Mouse (Mus musculus) frontal cortex, postnatal 10 days (tissue): ENCODE measurements around the gene Nfic.

Source experiments
- DNase-seq, 2 experiments: peaks; one replicate each; pipeline ENCODE4 v3.0.0; 2022; ENCODE audit warnings: low spot score in 2 of 2, mixed read lengths in 1 of 2

Gene Nfic

DNA sequence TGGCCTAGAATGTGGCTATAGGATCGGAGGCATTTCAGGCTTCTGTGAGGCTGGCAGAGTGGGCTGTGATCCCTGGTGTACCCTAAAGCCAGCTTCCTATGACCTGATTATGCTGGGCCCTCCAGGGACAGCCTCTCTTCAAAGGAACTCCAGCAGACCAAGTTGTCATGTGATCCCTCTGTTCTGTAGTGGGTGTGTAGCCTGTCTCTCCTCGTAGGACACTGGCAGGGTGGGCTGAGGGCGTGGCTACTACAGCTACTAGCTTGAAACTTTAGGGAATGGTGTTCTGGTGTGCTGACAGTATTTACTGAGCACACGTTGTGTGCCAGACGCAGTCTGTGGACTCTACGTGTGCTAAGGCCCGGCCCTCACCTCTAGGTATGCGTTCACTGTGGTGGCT is 94.7 kb downstream of the Nfic start:
- DNase-seq, result no peak

DNA sequence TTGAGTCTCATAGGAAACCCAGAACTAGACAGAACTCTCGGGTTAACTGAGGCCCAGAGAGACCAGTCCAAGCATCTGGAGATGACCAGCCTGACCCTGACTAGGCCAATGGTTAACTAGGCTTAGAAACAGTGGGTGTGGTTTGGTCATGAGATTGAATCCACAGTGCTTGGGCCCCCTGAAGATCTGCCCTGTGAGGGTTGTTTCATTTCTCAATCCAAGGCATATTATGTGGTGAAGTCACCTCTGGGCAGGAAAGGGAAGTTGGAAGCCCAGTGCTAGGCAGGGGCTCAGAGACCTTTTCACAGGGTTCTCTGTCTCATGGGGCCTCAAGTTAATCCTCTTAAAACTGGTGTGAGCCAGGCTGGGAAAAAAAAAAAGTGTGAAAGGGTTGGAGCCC is 96.6 kb downstream of the Nfic start:
- DNase-seq, result no peak

DNA sequence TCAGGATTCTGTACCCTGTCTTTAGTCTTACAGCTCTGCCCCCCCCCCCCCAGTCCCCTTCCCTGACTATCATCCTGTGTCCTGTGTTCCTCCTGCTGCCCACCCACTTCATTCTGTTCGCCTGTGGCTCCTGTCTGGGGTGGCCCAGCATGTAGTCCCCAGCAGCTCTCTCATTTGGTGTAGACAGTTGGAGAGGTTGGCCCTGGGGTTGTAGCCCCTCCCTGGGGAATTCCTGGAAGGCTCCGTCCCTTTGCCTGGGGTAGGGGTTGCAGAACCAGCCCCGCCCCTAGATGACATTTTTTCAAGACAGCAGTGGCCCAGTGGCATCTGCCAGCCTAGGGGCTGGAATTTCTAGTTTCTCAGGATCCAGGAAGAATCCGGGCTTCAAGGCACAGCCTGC is 97.2 kb downstream of the Nfic start:
- no peak for DNase-seq

DNA sequence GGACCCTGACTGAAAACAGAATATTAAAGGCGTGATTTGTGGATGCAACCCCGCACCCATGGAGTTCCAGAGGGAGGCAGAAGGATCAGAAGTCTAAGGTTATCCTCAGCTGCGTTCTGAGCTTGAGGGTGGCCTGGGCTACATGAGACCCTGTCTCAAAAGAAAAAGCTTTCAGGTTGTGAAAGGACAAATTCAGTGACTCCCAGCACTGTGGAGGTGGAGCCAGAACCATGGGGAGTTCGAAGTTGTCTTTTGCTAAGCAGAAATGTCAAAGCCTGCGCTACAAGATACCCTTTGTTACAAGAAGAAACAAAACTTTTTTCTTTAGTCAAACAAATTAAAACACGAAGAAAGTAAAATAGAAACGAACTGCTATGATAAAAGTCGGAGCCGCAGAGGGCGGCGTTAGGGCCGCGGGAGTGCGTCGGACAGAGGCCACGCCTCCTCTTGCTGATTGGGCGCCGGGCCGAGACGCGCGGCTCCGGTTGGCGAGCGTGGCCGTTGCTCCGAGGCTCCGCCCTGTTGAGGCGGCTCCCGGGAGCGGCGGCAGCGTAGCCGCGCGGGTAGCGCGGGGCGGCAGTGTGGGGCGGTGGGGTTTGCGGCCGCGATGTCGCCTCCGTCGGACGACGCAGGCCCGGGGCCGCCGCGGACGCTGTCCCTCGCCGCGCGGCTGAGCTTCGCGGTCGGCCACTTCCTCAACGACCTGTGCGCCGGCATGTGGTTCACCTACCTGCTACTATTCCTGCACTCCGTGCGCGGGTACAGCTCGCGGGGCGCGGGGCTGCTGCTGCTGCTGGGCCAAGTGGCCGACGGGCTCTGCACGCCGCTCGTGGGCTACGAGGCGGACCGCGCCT is 98.2 kb downstream of the Nfic start, which contains the start of gene Mfsd12:
Gene Mfsd12, plus strand, starts transcription at position 501 of the 854 bp plus-strand sequence.
- peak; percentile 81 to 90 for DNase-seq

DNA sequence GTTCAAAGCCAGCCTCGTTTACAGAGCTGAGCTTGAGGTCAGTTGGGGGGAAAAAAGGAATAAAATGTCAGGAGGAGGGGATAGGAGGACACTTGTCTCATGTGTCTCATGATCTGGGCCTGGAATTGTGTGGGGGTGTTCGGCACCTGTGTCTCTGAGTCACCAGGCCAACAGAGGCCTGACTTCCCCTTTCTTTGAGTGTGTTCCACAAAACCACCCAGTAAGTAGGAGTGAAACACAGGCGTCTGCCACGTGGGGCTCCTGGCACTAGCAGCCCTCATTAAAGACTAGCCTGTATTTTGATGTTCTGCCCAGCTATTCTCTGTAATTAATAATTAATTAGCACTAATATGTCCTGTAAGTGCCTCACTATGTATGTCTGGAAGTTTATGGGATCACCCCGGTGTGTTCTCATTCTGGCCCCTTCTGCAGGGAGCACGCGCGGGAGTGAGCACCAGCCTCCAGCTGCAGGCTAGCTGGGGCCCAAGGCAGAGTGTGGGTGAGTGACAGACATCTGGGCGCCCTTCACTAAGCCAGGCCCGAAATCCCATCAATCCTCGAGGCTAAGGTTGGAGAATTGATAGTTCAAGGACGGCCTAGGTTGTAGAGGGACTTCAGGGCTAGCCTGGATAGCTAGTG is 99.0 kb downstream of the Nfic start:
- DNase-seq, result no peak

DNA sequence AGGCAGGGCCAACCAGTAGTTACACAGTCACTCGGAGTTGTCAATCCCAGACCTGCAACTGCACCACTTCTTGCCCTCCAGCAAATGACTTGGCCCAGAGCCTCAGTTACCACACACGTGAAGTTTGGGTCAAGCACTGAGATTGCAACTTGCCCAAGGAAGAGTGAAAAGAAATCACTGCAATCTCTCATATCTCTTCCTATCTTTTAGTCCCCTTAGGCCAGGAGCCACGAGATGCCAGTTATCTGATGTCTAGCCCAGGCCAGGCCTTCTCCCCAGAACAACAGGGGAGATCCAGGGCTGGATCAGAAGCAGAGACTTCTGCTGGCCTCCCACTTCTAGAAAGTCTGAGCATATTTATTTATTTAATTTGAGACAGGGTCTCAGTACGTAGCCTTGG is 99.9 kb downstream of the Nfic start:
- no peak for DNase-seq

DNA sequence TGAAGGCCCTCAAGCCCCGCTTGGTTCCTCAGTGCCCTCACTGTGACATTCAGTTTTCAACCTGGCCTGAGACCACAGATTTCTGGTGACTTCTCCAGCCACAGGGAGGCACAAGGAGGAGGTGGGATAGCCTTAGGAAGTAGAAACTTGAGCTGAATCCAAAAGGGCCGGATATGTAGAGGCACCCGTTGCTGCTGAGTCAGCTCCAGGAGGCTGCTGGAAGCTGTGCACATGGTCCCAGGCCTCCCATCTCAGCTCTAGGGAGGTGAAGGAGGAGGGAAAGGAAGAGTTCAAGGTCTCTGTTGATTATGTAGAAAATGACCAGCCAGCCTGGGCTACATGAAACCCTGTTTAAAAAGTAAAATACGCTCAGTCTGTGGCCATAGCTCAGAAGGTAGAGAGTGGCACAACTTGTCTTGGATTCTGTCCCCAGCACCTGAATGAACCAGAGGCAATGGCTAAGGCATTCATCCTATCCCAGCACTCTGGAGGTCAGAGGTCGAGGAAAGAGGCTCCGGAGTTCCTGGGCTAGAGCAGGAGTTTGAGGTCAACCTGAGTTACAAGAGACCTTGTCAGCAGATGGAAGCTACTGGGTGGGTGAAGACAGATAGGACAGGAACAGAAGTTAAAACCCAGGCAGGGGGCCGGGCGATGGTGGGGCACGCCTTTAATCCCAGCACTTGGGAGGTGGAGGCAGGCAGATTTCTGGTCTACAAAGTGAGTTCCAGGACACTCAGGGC is 100.5 kb downstream of the Nfic start:
- DNase-seq, result no peak

DNA sequence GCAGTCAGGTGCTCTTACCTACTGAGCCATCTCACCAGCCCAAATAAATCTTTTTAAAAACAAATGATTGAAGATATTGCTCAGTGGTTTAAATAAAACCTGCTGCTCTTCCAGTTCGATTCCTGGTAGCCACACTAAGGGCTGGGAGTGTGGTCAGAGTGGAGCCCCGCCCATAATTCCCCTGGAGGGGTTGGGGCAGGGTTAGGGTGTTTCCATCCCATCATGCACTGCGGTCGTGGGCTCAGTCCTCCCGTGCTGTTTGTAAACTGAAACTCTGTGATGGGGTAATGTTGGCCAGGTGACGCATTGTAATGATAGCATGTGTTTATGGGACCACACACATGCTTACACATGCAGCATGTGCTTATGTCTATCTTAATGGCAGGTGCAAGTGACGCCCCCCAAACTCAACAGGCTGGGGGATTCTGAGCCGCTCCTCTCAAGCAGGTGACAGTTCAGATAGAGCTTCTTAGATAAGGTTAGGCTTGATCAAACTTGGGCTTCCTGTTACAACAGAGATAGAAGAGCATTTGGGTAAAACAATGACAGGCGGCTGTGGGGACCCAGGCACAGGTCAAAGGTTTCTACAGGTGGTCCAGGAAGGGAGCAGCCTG is 103.7 kb downstream of the Nfic start:
- no peak for DNase-seq

DNA sequence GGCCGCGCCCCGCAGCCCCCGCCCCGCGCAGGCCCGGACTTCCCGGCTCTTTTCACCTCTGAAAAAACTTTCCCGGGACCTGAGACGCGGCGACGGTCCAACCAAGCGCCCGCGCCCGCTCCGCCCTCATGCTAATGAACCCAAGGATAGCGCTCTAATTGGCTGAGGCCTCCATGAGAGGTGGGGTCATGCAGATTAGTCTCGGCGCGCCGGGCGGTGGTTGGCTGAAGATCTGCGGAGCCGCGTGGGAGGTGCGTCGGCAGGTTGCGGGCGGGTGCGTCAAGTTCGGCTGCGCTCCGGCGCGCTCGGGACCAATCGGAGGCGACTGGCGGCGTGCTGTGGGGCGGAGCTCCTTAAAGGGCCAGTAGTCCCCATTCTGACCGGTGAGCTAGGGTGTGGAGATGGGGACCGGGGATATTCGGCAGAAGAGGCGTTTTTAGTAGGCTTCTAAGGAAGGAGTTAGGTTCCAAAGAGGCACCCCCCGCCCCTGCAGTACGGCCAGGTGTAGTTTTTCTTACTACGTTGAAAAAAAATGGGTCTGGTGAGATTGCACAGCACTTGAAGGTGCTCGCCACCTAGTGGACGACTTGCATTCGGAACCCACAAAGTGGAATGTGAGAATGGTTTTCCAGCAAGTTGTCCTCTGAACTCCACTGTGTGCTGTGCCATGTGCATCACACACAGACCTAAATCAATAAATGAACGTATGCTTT is 104.9 kb downstream of the Nfic start, which contains the start of gene Hmg20b:
Gene Hmg20b, minus strand, starts transcription at position 130 of the 713 bp plus-strand sequence.
- peak; percentile 99 to 100 for DNase-seq

DNA sequence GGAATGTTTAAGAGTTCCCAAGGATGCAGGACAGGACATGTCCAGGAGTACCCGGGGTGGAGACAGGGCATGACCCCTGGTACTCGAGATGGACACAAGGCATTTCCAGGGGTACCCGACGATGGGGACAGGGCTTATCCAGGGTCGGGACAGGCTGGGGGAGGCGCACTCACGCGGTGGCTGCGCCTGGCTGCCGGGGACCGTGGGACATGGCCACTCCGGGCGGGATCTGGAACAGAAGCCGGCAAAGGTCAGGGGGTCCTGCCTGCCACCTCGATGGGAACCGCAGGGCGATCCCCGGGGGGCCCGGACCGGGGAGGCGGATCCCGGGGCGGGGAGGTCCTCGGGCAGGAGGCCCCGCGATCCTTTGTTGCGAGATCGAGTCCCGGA is 105.5 kb downstream of the Nfic start:
- peak in 1 of 2 experiments; percentile 53 for DNase-seq

DNA sequence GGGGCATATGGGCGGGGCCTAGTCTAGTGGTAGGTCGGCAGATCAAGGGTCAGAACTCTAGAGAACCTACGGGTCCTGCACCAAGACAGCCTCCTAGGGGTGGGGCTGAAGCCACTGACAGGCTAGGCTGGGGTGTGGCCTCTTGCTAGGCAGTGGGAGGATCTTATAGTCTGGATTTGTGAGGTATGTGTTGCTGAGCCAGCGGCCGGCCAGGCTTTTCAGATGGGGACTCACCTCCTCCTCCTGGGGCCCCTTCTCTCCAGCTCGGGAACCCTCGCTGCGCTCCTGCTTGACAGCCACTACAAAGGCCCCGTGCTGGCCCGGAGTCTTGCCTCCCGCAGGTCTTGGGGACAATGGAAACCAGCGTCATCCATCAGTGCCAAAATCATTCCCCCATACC is 106.3 kb downstream of the Nfic start:
- no peak for DNase-seq

DNA sequence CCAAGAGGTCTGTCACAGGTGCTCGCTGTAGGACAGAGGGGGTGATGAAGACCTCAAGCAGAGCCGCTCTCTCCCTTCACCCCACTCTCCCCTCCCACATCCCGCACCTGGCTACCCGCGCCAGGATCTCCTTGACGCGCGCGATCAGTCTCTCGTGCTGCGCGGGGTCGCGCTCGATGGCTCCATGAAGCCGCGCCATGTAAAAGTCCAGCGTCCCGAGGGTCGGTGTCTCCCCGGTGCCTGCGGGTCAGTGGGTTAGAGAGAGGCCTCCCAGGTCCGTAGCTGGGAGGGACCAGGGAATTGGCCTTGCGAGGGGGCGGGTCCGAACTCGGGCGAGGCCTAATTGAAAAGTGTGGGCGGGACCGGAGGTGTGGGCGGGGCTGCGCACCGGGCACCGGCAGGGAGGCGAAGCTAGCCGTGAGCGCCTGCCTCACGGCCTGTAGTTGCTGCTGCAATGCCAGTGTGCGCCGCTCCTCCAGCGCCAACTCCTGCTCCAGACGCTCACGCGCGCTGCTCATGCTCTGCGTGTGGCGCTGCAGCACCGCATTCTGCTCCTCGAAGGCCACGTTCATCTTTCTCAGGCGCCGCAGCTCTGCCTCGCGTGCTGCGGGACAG is 108.9 kb downstream of the Nfic start:
- peak in 1 of 2 experiments; percentile 58 for DNase-seq
